Mouse (Mus musculus) myocyte (in vitro differentiated cells): ENCODE results near the gene Gm15091.
"Not testable (repeated sequence)": the region's sequence is repeated elsewhere in the genome, so short reads cannot be mapped to it uniquely, and the experiment has no call there.

Experiments
- CEBPB ChIP-seq: IDR thresholded peaks from 2 replicates; pipeline ENCODE4 v1.6.1; 2011; ENCODE audit warnings: mild to moderate bottlenecking, moderate library complexity; ENCODE audit not compliant: poor library complexity, insufficient read depth, severe bottlenecking
- E2F4 ChIP-seq: IDR thresholded peaks from one replicate; pipeline ENCODE4 v1.6.1; 2011; ENCODE audit warnings: mild to moderate bottlenecking, control low read depth, moderate library complexity; ENCODE audit not compliant: insufficient read depth
- MAX ChIP-seq: IDR thresholded peaks from one replicate; pipeline ENCODE4 v1.6.1; 2011; ENCODE audit warnings: low read depth, mild to moderate bottlenecking, control low read depth
- MYOD1 ChIP-seq, 3 experiments: IDR thresholded peaks; one replicate each; pipeline ENCODE4 v1.6.1; 2011; ENCODE audit warnings: control low read depth in 2 of 3, low read depth in 2 of 3, mild to moderate bottlenecking in 2 of 3, moderate library complexity in 1 of 3; ENCODE audit not compliant: insufficient read length in 2 of 3, control insufficient read depth in 1 of 3
- POLR2A ChIP-seq: IDR thresholded peaks from one replicate; pipeline ENCODE4 v1.6.1; 2011; ENCODE audit warnings: low read depth, mild to moderate bottlenecking, control low read depth, moderate library complexity; ENCODE audit not compliant: insufficient read length
- POLR2AphosphoS2 ChIP-seq: IDR thresholded peaks from one replicate; pipeline ENCODE4 v1.6.1; 2011; ENCODE audit warnings: low read depth, control low read depth; ENCODE audit not compliant: insufficient read length
- SRF ChIP-seq: IDR thresholded peaks from one replicate; pipeline ENCODE4 v1.6.1; 2011; ENCODE audit warnings: low read depth; ENCODE audit not compliant: control insufficient read depth, insufficient read length
- TCF12 ChIP-seq: IDR thresholded peaks from one replicate; pipeline ENCODE4 v1.6.1; 2011; ENCODE audit warnings: mild to moderate bottlenecking, control low read depth; ENCODE audit not compliant: poor library complexity, insufficient read depth, severe bottlenecking
- TCF3 ChIP-seq: IDR thresholded peaks from one replicate; pipeline ENCODE4 v1.6.1; 2011; ENCODE audit warnings: low read depth, control low read depth; ENCODE audit not compliant: insufficient read length
- USF1 ChIP-seq: IDR thresholded peaks from one replicate; pipeline ENCODE4 v1.6.1; 2011; ENCODE audit warnings: low read depth, mild to moderate bottlenecking, control low read depth, moderate library complexity

DNA sequence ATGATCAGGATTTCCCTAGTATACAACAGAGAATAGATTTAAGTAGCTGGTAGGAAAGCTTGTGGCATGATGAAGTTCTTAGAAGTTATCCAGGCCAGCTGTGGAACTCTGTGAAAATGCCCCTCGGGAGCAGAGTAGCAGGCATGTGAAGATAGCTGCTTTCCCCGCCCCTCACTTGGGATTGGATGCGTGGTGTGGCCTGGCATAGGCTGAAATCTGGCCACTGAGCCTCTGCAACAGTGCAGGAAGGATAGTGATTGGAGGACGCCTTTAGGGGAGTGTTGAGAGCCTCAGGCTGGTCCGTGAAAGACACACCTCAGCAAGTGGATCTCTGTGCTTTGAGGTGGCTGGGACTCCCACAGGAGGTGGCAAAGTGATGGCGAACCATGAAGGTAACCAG is at the start of gene Gm15091:
- TF ChIP-seq E2F4; POLR2A; SRF; USF1; POLR2AphosphoS2; MYOD1 (IDR thresholded peaks at IDR 0.05; ENCODE audit: control insufficient read depth in 1 of 3, insufficient read length in 2 of 3, low read depth in 2 of 3); TCF12; TCF3; CEBPB; MAX: not testable (repeated sequence)
